Mouse (Mus musculus) stomach, postnatal 0 days (tissue): ENCODE results near the gene Enho.

ENCODE experiments used
- CTCF ChIP-seq: IDR thresholded peaks from 2 replicates; pipeline ENCODE4 v1.5.1; 2016; ENCODE audit warnings: antibody characterized with exemption, low read depth, mild to moderate bottlenecking, moderate library complexity
- EP300 ChIP-seq: optimal IDR thresholded peaks from 2 replicates; pipeline ENCODE3; 2016; ENCODE audit warnings: antibody characterized with exemption

DNA sequence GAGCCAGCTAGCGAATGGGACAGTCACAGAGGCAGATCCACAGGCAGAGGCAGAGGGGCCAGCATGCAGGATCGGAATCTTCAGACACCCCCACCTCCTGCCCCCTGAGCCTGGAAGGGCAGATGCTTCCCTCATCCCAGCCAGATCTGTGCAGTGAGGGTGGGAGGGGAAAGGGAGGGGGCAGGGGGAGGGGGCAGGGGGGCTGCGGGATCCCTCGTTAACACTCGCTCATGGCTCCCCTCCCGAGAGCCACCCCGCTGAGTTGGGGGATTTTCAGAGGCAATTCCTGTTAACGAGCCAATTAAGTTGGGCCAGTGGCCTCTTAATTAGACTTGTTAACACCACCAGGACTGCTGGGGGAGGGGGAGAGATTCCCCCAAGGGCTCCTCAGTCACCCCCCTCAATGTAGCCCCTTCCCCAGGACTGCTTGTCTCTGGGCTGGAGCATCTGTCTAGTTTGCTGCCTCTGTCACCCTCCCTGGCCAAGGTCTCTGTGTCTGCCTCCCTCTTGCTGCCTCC lies 31.9 kb upstream of the Enho start:
- no peak for TF ChIP-seq CTCF
- TF ChIP-seq EP300: no peak
